Mouse (Mus musculus) WW6 (cell line): ENCODE measurements around the gene Fgfr2.

Experiments used
- DNase-seq: peaks from one replicate; pipeline ENCODE4 v3.0.0-alpha.2; 2013; ENCODE audit warnings: low read depth, low spot score

Fgfr2 gene

DNA sequence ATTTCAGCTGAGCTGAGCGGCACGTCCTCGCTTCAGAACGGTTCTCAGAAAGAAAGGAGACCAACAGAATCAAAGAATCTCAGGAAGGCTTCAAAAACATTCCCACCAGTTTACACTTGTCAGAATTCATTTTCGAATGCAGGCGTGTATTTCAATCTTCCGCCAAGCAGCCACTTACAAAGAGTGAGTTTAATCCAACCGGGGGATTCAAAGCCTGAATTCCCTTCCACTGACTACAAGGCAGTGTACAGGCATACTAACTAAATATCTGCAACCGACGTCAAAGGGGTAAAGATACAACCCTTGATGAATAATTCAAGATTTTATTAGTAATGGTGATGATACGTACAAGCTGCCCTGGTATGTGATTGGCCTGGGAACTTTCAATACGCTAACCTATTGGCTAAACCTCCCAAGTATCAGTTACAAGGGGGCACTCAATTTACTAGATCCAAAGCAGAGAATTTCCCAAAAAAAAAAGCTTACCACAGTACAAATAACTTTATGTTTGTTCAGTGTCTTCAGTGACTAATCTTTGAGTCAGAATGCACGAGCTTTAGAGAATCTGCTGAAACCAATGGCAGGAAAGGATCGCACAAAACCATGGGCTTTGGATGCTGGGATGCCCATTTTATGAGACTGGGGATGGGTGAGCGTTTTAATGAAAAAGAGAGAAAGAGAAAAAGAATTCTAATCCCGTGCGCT, 2860.5 kb downstream of the Fgfr2 start:
- no peak for DNase-seq

DNA sequence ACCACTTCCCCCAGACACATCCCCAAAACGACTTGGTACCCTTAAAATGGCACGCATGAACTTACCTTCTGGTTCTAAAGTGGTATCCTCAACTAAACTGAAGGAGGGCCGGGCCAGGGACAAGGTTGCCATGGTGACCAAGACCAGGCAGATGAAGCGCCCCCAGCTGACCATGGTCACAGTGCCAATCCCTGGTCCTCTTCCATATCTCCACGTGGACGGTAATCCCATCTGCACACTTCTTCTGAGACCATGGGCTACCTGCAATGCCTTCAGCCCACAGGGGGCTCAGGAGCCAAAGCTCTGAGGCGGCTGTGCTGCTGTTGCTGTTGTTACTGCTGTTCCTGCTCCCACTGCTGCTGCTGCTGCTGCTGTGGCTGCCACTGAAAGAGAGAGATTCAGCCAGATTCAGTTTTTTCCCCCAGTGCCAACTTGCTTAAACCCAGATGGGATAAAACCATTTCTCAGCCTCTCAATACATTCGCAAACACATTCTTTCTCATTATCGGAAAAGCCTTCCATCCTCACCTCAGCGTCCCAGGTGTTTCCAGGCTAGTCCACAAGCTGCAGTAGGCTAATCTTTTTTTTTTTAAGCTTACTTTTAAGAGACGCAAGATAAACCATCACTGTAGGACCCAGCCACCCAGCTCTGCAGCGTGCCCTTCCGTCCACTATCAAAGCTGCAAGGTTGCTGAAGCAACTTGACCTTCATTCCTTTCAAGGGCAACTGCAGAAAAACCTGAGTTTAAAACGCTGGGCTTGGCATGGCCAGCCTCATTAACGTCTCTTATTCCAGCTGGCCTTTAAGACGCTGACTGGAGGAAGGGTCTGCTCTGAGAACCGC, 2861.2 kb downstream of the Fgfr2 start:
- DNase-seq, result no peak

GRCm38 (mm10) chr7:130260905-130261683, 2862.1 kb downstream of the Fgfr2 start:
- no peak for DNase-seq

DNA sequence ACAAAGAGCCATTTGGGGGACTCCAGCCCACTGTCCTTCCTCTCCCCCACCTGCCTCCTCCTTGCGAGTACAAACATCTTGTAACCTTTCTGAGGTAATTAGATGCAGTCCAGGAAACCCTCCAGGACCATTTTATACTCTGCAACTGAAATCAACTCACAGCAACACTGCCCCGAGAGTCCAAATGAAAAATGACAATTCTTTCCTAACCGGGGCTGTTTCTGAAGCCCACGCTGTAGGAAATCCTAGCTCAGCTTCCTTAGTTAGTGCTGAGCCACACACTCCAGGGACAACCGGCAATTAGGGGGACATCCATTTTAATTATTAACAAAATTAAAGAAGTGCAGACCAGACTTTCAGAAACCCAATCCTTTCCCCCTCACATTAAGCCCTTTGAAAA, 2863.1 kb downstream of the Fgfr2 start:
- DNase-seq, result no peak

DNA sequence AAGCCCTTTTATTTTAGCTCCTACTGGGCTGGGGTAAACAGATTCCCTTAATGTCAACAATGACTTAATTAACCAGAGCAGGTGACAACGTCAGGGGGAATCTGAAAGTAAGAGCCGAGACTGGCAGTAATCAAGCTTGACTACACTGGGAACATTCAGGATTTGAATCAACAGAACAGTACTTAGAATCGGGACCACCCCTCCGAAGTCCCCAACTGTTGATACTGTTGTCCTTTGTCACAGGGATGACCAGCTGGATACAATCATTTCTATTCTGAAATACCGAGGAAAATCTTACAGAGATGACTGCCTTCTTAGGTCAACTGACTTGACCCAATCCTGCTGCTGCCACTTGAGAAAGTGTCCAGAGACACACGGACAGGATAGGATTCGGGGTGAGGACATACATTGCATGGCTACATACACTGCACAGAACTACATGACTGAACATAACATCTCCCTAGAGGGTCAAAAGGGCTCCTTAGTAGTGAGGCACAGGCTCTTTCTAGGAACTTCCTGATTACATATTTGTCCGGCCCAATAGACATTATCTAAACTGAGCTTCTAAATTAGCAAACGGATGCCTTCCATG, 2864.3 kb downstream of the Fgfr2 start:
- no peak for DNase-seq

GRCm38 (mm10) chr7:130257991-130258703, 2865.0 kb downstream of the Fgfr2 start:
- no peak for DNase-seq

- DNase-seq, result no peak
These were observed 2869.9 kb downstream of the Fgfr2 start for GRCm38 (mm10) chr7:130253264-130253663.

GRCm38 (mm10) chr7:130251936-130252523, 2871.1 kb downstream of the Fgfr2 start:
- DNase-seq, result no peak

- DNase-seq, result no peak
These were observed 2872.2 kb downstream of the Fgfr2 start for GRCm38 (mm10) chr7:130250994-130251393.

- DNase-seq, result no peak
These were observed 2874.7 kb downstream of the Fgfr2 start for GRCm38 (mm10) chr7:130248403-130248802.

GRCm38 (mm10) chr7:130247831-130248230, 2875.3 kb downstream of the Fgfr2 start:
- DNase-seq, result no peak

GRCm38 (mm10) chr7:130246483-130246882, 2876.7 kb downstream of the Fgfr2 start:
- no peak for DNase-seq

DNA sequence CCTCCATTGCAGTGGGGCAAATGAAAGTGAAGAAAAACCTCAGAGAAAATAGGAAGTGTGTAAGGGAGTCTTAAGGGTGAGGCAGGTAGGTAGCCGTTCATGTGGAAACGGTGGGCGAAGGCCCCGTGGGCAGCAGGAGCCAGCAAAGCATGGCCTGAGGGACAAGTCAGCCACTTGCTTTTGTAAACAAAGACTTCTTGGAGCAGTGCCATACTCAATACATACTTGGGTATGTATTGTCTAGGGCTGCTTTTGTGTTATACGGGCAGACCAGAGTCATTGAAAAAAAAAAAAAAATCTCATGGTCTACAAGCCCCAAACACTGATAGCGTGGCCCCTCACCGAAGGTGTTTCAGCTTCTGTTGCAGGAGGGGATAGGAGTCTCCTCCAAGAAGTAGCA, 2878.6 kb downstream of the Fgfr2 start:
- DNase-seq, result no peak

- no peak for DNase-seq
These were observed 2879.3 kb downstream of the Fgfr2 start for GRCm38 (mm10) chr7:130243811-130244210.

DNA sequence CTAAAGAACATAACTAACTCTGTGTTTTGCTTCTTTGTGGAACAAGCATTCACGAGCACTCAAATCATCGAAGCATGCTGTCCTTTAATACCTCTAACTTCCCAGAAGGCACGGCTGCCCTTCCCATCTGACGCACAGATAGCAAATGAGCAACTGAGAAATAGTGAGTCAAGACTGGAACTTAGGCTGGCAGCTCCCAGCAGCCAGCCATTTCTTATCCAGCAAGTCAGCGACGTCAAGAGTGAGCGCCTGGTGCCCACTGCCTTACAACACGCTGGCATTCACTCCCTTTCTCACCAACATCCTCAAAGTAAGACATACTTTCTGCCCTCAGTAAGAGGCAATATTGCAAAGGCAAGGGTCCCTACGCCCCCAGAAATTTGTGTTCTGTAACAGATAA, 2883.0 kb downstream of the Fgfr2 start:
- no peak for DNase-seq

GRCm38 (mm10) chr7:130237244-130237643, 2885.9 kb downstream of the Fgfr2 start:
- DNase-seq, result no peak

DNA sequence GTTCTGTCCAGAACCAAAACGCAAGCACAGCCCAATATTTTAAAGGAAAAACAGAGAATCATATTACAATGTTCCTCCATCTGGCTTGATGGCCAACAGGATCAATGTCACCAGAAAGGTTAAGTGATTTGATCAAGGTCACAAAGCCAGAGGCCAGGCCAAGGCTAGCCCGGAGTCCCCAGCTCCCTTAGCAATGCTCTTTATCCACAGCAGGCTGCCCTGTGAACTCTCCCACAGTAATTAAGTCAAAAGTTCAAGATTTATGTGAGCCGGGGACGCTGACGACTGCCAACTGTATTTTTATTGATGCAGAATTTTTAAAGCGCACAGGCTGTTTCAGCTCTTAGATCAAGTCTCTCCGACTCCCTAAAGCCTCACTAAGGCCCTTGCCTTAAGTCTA, 2889.4 kb downstream of the Fgfr2 start:
- no peak for DNase-seq

- DNase-seq, result no peak
These were observed 2893.1 kb downstream of the Fgfr2 start for GRCm38 (mm10) chr7:130230034-130230433.

DNA sequence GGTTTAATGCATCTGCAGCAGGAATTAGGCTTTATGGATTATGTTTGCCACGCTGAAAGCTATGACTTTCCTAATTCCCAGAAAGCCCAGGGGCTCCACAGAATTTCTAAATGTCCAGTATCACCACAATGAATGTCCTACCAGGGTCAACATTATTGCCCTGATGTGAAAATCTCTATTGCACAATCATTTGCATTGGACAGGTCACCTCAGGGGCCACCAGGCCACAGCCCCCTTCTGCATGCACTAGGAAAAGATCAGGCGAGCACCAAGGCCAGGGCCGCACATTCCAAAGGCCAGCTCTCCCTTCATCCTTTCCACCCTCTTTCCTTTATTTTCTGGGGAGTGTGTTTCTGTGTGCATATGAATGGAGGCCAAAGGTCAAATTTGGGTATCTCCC, 2897.9 kb downstream of the Fgfr2 start:
- DNase-seq, result no peak

GRCm38 (mm10) chr7:130222633-130223354, 2900.4 kb downstream of the Fgfr2 start:
- no peak for DNase-seq
